Mouse (Mus musculus) cerebellum, postnatal 36 days (tissue): Measurements from ENCODE around the gene Pear1.

Experiments
- DNase-seq, 2 experiments: peaks; one replicate each; pipeline ENCODE4 v3.0.0; 2021 to 2022; ENCODE audit warnings: mixed read lengths in 2 of 2

Pear1 gene

DNA sequence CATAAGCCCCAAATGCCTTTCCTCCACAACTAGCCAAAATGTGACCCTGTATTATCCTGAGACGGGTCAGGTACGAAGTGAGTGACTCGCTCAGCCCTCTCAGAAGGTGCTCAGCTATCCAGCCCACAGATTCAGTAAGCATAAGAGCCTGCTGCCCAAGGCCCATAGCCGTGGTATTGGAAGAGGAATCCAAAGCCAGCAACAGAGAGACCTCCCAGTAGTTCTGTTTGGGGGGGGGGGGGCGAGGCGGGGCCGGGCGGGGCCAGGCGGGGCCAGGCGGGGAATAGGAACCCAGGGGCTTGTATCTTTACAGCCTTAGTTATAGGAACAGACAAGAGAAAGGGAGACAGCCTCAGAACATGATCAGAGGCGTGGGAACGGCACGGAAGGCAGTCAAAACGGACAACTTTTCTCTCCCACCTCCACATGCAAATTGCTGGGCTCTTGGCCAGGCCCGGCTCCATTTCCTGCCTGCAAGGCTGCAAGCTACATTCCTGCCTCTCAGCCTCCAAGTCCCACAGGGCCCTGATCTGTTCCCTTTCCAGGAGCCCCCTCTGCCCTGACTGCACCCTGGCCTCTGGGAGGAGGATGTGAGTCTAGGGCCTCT is 60.3 kb downstream of the Pear1 start:
- DNase-seq: no peak

DNA sequence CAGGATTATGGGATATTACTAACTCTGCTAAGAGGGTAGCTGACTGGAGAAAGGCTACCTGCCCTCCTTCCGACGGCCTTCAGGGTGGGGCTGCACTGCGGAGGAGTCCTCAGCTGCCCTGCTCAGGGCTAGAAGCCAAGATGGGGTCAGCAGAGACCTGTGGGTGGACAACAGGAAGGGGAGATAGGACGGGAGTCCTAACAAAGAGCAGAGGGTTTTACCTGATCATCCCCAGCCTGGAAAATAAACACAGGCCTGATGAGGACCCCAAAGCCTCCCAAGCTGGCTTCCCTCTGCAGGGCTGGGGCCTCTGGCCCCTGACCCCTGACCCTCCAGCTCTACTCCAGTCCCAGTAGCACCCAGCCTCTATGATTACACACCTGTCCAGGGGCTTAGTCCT is 60.9 kb downstream of the Pear1 start:
- no peak for DNase-seq

DNA sequence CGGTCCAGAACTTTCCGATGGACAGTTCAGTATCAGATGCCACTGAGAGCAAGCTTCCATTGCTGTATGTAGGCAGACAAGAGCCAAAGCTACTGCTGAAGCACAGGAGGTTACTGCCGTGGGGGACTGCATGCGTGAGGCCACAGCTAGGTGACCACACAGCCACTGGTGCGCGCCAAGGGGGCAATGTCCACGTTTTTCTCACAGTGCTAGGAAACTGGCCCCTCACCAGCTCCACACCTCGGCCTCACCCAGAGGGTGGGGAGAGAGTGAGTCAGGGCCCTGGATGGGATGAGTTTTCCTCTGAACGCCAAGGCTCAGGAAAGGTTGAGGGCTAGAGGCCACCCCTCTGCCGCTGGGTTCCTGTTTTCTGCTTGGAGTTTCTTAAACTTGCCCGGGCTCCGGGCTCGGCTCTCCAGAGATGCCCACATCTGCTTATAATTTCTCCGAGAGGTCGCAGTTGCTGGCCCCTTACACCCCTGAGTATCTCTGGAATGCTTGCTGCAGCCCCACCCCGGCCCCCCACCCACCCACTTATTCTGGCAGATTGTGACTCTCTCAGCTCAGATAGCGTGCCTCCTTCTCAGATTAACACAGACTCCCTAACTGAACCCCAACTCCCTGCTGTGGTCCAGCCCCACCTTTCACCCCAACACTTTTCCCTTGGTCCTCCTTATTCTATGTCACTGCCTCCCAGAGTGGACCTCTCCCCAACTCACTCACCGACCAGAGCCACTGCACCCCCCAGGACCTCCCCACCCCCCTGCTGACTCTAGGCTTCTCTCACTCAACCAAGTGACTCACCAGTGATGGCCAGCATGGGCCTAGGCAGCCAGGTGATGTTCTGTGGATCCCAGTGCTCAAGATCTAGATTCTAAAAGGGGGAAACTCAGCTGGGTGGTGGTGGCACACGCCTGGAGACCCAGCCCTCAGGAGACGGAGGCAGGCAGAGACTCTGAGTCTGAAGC is 62.4 kb downstream of the Pear1 start:
- DNase-seq: no peak

DNA sequence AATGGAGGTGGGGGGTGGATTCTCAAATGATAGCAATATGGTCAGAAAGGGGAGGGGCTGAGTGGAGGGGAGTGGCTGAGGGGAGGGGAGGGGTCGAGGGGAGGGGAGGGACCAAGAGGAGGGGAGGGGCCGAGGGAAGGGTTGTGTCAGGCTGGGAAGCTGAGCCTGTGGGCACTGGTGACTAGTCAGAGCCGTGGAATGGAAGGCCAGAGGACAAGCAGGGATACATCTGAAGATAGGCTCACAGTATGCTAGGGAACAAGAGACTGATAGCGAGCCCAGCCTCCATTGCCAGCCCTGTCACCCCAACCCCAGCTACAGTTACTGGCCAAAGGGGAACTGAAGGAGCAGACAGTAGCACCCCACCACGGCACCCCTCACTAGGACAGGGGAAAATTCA is 65.5 kb downstream of the Pear1 start:
- no peak for DNase-seq

DNA sequence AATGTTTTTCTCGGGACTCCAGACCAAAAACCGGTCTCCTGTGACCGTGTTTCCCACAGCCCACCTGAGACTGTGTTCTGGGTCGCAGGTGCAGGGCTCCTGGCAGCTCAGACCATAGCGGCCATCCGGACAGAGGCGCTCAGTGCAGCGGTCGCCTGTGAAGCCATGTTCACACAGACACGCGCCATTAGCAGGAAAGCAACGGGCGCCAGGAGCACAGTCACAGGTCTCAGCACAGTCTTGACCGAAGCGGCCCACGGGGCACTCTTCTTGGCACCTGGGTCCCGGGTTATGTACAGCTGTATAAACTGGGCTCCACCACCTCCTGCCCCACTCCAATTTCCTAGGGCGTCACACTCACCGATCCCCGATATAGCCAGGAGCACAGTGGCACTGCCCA is 67.6 kb downstream of the Pear1 start:
- peak; percentile 16 to 21 for DNase-seq

DNA sequence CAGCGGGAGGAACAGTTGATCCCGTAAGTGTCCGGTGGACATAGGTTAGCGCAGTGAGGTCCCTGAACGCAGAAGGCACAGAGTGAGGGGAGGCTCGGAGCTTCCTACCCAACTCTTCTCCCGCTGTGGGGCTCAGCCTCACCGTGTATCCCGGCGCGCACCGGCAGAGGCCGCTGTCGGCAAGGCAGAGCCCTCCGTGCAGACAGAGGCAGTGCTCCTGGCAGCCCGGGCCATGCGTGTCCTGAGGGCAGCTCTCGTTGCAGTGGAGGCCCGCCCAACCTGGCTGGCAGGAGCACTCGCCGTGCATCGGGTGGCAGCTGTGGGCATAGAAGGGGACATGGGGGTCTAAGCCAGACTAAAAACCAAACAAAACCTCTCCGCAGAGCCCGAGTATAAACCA is 68.1 kb downstream of the Pear1 start:
- peak; percentile 87 to 90 for DNase-seq

DNA sequence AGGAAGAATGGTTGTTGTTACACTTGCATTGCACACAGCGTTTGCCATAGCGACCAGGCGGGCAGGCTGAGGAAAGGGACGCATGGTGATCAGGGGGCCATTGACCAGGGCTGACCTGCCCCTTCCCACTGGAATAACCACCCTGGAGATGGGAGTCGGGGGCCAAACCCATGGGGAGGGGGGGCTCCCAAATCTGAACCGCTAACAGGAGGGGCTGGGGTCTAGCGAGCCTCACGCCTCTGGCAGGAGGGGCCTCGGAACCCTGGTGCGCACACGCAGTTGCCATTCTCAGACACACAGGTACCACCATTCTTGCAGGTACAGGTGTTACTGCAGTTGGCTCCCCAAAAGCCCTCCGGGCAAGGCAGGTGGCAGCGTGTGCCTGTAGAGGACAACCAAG is 70.3 kb downstream of the Pear1 start:
- no peak for DNase-seq

DNA sequence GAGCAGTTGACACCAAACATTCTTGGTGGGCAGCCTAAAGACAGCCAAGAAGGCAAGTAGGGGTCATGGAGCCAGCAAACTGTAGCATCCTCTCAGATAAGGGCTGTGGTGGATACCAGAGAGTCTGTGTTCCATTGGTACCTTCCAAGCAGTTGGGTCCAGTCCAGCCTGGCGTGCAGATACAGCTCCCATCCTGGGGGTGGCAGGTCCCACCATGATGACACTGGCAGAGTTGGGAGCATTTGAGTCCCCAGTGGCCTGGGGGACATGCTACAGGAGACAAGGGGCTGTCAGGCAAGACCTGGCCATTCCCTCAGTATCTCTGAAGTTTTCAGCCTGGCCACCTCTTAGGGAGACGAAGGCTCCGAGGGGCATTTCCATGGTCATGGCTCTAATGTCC is 71.5 kb downstream of the Pear1 start:
- DNase-seq: no peak

DNA sequence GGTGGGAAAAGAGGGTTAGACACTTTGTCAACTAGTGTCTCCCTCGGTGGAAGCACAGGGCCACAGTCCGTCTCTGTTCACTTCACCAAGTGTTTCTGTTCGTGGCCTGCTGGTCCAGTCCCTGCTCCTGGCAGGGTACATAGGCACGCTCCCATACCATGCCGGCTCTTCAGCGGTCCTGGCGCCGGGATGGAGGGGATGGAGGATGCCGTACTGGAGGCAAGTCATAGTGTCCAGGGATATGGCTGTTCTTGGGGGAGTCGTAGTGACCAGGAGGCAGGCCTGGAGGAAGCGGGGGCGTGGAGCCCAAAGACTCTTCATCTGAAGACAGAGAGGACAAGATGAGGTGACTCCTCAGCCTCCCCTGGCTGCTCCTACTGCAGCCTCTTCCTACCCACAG is 74.1 kb downstream of the Pear1 start:
- DNase-seq: no peak

DNA sequence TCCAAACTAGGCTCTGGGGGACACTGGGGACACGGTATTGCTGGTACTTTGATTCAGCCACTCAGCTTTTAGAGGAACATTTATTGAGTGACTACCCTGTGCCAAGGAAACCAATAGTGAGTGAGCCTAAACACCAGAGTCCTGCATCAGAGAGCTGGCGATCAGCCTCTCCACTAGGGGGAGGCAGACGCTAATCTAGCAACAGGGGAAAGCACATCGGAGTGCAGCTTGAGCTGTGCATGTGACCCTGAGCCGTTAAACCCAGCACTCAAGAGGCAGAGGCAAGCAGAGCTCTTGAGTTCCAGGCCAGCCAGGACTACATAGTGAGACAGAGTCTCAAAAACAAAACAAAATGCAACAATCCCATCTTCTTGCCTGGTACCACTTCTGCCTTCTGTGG is 75.1 kb downstream of the Pear1 start:
- DNase-seq: peak; percentile 16 to 32

DNA sequence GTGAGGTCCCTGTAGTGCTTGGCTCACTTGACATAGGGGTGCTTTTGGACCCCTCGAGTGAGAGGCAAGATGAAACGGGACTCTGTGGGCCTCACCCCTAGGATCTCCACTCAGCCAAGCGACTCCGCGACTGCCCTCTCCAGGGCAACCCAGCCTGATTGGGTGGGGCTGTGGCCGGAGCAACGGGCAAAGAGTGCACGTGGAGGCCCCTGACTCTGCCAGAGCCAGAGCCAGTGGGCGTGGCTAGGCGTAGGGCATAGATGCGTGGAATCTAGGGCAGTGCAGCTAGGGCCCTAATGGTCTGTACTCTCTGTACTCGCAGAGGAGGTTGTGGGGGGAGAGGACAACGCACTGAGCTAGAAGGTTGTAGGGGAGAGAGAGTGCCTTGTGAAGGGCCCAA is 75.7 kb downstream of the Pear1 start, which contains the start of gene Lrrc71:
Gene Lrrc71, minus strand, starts transcription at position 195 of the 400 bp plus-strand sequence.
- no peak for DNase-seq

DNA sequence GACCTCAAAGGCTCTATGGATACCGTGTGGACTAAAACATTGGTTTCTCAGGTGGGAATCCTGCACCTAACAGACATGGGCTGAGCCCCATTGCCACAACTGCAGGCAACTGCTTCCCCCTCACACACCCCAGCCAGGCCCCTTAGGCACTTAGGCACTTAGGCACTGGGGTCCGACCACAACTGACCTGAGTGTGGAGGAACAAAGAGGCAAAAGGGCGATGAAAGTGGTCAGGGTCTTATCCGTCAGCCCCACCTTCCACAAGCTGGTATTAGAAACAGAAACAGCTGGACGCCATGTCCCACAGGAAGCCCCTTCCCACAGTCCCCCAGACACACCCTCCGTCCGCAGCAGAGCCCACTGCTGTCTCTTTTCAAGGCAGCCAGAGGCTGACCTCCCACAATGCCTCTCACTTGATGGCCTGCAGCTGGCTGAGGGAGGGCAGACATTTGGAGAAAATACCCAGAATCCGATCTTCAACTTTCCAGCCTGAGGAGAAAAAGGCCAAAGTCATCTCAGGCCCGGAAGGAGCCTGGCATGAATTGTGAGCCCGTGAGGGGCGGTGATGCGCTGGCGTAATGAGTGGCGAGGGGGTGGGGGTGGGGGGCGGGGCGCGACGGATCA is 79.0 kb downstream of the Pear1 start:
- no peak for DNase-seq

DNA sequence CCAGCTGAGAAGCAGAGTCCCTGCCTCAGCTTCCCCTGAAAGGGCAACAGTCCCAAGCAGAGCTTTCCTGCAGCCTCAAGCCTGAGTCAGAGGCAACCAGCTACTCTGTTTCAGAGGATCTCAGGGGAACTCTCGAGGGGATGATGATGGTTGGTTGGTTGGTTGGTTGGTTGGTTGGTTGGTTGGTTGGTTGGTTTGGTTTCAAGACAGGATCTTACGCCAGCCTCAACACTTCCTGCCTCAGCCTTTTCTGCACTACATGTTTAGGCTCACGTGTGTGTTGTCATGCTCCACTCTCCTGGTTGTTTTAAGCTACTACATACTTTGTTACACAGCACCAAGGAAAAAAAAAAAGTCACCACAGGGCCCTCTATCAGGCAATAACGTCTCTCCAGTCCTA is 80.2 kb downstream of the Pear1 start:
- no peak for DNase-seq

DNA sequence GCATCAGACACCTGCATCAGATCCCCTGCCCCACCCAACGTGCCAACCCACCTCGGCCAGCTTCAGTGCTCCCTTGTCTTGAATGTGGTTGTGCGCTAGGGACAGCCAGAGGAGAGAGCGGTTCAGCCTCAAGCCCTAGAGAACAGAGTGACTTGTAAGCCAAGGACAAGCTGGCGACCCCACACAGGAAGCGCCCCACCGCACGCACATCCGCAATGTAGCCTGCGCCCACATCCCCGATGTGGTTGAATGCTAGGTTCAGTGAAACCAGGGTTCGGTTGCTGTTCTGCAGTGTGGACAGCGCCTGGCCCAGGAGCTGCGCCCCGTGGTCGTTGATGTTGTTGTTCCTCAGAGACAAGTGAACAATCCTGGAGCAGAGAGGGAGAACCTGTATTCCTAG is 81.4 kb downstream of the Pear1 start:
- DNase-seq: no peak

DNA sequence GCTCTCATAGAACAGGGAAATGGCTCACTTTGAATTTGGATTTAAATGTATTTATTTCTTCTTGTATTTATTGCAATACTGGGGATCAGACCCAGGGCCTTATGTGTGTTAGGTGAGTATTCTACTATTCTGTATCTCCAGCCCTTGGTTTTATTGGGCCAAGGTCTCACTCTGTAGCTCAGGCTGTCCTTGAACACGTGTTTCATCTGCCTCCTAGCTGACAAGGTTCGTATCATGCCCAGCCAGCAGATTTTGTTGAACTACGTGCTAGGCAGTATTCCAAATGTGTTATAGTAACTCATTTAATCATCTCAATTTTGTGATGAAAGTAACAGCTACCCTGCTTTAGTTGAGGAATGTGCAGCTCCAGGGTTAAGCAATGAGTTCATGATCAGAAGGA is 82.1 kb downstream of the Pear1 start:
- DNase-seq: no peak

DNA sequence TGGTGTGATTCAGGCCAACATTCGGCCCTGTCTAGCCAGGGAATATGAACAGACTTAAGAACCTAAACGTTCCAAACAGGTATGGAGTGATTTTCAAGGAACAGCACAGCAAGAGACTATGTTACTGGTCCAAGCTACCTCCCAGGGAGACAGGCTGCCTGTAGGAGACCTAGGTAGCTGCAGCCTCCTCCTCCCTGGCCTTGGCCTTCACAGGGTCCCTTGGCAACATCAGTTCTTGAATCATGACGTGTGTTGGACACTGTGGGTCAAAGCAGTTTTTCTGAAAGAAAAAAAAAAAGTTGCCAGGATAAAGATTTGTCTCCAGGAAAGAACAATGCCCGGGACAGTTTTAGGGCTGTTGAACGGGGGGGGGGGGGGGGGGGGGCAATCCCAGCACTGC is 85.2 kb downstream of the Pear1 start:
- DNase-seq: no peak

DNA sequence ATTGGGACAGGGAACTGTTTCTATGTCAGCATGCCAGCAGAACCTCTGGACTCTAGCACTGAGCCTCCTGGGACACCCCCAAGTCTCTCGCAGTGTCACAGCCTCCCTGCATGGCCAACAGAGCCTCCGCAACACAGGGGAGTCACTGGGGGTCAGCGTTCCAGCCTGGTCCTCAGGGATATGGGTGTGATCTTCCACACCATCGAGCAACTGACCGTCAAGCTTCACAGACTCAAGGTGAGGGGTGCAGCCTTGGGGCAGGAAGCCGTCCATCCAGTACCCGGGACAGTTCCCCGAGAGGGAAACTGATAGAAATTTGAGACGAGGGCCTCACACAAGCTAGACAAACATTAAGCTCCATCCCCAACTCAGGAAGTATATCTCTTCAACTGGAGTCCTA is 88.8 kb downstream of the Pear1 start:
- DNase-seq: no peak

DNA sequence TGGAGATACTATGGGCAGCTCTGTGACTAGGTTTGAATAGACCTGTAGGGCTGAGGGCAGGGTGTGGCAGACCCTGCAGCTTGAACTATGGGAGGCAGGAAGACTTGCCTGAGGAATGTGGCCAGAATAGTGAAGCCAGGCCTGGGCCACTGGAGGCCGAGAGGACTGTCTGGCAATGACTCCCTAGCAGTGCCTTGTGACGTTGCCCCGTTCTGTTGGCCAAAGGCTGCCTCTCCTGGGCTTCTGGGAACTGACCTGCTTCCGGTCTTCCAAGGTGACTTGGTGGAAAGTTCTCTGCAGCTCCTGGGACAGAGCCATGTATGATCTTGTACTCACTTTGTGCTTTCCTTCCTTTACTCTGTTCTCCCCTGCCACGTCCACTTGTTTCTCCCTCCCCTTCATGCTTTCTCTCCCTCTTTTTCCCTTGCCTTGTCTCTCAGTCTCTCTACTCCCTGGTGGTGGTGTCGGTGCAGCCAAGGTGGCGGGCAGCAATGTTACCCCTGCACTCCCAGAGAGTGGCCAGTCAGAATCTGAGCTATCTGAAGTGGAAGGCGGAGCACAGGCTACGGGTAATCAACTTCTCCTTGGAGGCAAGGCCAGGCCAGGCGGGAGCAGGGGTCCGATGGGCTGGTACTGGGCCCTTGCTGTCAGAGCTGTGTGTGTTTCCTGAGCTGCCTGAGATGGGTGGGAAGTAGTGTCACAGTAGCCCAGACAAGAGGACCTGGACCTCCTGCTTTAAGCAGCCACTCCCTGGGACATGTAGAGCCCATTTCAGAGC is 89.9 kb downstream of the Pear1 start:
- no peak for DNase-seq

DNA sequence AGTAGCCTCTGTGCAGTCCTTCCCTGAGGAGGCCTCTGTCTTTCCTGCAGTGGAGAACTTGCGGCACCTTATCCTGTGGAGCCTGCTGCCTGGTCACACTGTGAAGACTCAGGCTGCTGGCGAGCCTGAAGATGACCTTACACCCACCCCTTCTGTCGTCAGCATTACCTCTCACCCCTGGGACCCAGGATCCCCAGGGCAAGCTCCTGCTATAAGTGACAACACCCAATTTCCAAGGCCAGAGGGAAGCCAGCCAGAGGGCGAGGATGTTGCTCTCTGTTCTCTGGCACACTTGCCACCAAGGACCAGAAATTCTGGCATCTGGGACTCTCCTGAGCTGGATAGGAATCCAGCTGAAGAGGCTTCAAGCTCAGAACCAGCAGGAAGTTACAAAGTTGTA is 91.0 kb downstream of the Pear1 start:
- no peak for DNase-seq

DNA sequence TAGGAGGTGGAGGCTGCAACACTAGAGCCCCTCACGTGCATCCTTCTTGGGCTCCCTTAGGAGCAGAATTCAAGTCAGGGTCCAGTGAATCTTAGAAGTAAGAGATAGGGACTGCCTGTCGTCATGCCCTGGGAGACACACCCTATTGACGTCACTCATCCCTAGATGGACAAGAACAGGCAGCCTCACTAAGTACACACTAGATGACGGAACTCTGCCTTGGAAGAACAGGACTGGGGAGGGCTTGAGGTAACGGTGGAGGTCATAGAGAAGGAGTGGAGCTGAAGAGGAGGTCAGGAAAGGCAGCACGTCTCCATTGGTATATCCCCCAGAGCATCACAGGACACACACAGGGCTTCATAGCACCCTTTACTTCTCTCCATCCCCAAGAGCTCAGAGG is 95.4 kb downstream of the Pear1 start:
- DNase-seq: no peak

DNA sequence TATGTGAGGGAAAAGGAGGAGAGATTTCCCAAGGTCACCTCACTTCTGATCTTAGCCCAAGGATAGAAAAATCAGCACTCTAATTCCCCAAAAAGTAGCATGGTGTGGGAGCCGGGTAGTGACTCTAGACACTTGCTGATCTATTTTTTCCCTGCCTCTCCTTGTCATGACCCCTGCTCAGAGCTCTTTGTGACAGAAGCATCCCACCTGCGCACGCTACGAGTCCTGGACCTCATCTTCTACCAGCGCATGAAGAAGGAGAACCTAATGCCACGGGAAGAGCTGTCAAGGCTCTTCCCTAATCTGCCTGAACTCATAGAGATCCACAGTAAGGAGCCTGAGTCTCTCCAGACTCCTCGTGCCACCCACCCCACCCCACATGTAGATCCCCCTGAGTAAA is 97.9 kb downstream of the Pear1 start:
- DNase-seq: no peak

DNA sequence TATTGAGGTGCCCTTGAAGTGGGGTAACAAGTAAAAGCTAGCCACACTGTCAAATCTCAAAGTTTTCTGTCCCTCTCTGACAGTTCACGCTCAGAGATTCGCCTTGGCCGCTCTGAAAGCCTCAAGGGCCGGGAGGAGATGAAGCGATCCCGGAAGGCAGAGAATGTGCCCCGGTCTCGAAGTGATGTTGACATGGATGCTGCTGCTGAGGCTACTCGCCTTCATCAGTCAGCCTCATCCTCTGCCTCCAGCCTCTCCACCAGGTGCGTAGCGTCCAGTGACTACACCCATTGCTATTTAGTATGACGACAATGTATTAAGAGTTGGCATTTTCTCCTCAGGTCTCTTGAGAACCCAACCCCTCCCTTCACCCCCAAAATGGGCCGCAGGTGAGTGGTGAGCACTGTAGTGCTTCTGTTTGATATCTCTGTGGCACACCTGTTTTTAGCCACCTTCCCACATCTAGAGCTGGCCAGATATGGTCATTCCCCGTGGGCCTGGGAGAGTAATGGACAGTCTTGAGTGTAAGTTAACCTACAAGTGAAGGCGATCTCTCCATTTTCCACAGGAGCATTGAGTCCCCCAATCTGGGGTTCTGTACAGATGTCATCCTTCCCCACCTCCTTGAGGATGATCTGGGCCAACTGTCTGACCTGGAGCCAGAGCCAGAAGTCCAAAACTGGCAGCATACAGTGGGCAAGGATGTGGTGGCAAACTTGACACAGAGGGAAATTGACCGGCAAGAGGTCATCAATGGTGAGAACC is 98.5 kb downstream of the Pear1 start:
- DNase-seq: no peak
